Mouse (Mus musculus) hindbrain, embryonic 12.5 days (tissue): Measurements from ENCODE around the gene Tll2. TPM values are rescaled to one million over a fixed set of nuclear protein-coding genes. Genes with fewer than 3 reads are reported as not detected.

Experiments
- ATAC-seq: fragments of 200-750 bp; cut with Nextera tagmentation; 2 replicates; pipeline ENCODE4 v1.8.0; 2017; ENCODE audit warnings: moderate TSS enrichment; ENCODE audit not compliant: low FRiP score
- H3K27ac ChIP-seq: fragments of 300-500 bp; sonication (generic); 2 replicates; pipeline ENCODE4 v1.5.1; 2016; ENCODE audit warnings: mild to moderate bottlenecking
- H3K27me3 ChIP-seq: fragments of 300-500 bp; sonication (generic); 2 replicates; pipeline ENCODE4 v1.6.1; 2016; ENCODE audit warnings: mild to moderate bottlenecking
- H3K36me3 ChIP-seq: fragments of 300-500 bp; sonication (generic); 2 replicates; pipeline ENCODE4 v1.6.1; 2016; ENCODE audit warnings: mild to moderate bottlenecking
- H3K4me1 ChIP-seq: fragments of 300-500 bp; sonication (generic); 2 replicates; pipeline ENCODE4 v1.6.1; 2016
- H3K4me2 ChIP-seq: fragments of 300-500 bp; sonication (generic); replicated peaks from 2 replicates; pipeline ENCODE4 v1.6.1; 2016; ENCODE audit warnings: mild to moderate bottlenecking
- H3K4me3 ChIP-seq: fragments of 300-500 bp; sonication (generic); 2 replicates; pipeline ENCODE4 v1.5.1; 2016; ENCODE audit warnings: mild to moderate bottlenecking
- H3K9ac ChIP-seq: fragments of 300-500 bp; sonication (generic); 2 replicates; pipeline ENCODE4 v1.6.1; 2016; ENCODE audit warnings: mild to moderate bottlenecking, moderate library complexity
- H3K9me3 ChIP-seq: fragments of 300-500 bp; sonication (generic); replicated peaks from 2 replicates; pipeline ENCODE4 v1.6.1; 2016; ENCODE audit warnings: mild to moderate bottlenecking
- WGBS: fragments of 180-500 bp; shearing (Covaris S2); methylation state at CpG from one replicate; pipeline ENCODE4 v1.1.7; 2016; 5-methylcytosine and 5-hydroxymethylcytosine counted together
- polyA plus RNA-seq: library from polyadenylated mRNA; unstranded; fragments of >200 nt; fragmentation: Nextera tagmentation; extraction: Ambion mirVana; gene quantifications from 2 replicates; pipeline ENCODE4 v1.2.1, GENCODE M21; 2016

Tll2 gene
- polyA plus RNA-seq, 1 experiment from 2014 or later = 0.66 TPM

DNA sequence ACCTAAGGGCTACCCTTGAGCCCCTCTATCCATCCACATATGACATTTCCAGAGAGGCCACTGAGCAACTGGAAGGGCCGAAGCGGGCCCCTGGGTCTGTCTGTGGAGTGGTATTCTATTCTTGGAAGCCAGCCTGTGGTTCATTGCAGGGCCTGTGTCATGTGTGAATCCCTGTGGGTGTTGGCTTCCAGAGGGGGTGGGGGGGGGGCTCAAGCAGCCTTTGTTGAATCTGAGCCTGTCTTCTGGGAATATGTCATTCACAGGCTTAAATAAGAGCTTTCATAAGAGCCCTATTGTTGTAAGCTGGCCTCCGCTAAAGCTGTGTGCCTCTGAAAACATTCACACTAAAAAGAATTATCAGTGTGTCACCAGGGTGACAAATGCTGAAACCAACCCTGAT lies 125.0 kb downstream of the Tll2 start:
- ATAC-seq = peak; percentile 77
- H3K27me3 ChIP-seq = 0 out of 2 replicates have a peak, but pooled peaks cover 3% of the 10 kb centered on the region
- H3K27ac ChIP-seq = peak overlapping the region; percentile 52; the same call in 1 of the 2 replicates
- H3K4me1 ChIP-seq = peaks cover 13% of the 10 kb centered on the region
- H3K4me2 ChIP-seq = no peak overlapping the region
- no peaks in the 10 kb centered on the region for H3K9me3 ChIP-seq
- no peak overlapping the region for H3K4me3 ChIP-seq
- 0 out of 2 replicates have a peak overlapping the region, but pooled peaks have one; percentile 18 for H3K9ac ChIP-seq
- 35% methylated on average over 3 of the region's 3 CpGs for WGBS
- no peaks in the 10 kb centered on the region for H3K36me3 ChIP-seq

GRCm38 (mm10) chr19:41076906-41077305 lies 129.7 kb downstream of the Tll2 start, which contains the start of gene Opalin:
Gene Opalin (minus strand): TSS chr19:41077113.
- Histone ChIP-seq H3K27me3 (0 out of 2 replicates have a peak, but pooled peaks cover 3% of the 10 kb centered on the region), H3K4me2 (no peak within 1 kb of the TSS), H3K4me1 (peaks cover 10% of the 10 kb centered on the region), H3K4me3 (no peak within 1 kb of the TSS), H3K9me3 (no peaks in the 10 kb centered on the region), H3K27ac (no peak within 1 kb of the TSS), H3K36me3 (no peaks in the 10 kb centered on the region), H3K9ac (no peak within 1 kb of the TSS)
- WGBS = 86% methylated on average over 3 of the region's 3 CpGs
- no peak for ATAC-seq

DNA sequence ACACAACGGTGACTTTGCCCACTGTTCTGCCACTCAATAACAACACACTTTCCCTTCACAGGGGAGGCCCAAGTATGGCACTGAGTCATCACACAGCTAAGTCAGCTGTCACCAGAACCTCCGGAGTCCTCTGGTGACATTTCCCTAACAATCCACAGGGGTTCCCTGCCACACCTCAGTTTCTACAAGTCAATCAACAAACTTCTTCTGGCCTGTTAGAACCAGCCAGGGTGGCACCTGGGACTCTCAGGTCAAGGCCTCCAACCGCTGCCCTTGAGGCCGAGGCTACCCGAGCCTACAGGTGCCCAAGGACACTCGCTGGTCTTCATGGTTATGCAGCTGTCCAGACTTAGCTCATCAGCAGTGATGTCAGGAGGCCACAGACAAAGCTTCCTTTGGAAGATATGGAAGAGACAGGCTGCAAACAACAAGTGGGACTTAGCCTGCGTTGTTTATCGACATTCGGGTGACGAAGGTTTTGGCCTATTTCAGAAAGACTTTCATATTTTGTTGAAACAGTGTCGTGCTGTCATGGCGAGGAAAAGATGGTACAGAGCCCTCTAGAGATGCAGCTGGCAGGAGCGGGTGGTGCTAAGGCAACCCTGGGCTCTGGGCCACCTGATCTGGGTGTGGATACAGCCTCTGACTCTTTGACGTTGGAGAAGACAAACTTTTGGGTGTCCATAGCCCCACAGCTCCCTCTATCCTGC lies 132.7 kb downstream of the Tll2 start:
- WGBS = 91% methylated on average over 14 of the region's 14 CpGs
- Histone ChIP-seq H3K36me3 (no peaks in the 10 kb centered on the region), H3K27ac (no peak overlapping the region), H3K4me2 (no peak overlapping the region), H3K9me3 (no peaks in the 10 kb centered on the region), H3K4me1 (no peaks in the 10 kb centered on the region), H3K9ac (no peak overlapping the region), H3K27me3 (0 out of 2 replicates have a peak, but pooled peaks cover 3% of the 10 kb centered on the region), H3K4me3 (no peak overlapping the region)
- ATAC-seq = no peak

DNA sequence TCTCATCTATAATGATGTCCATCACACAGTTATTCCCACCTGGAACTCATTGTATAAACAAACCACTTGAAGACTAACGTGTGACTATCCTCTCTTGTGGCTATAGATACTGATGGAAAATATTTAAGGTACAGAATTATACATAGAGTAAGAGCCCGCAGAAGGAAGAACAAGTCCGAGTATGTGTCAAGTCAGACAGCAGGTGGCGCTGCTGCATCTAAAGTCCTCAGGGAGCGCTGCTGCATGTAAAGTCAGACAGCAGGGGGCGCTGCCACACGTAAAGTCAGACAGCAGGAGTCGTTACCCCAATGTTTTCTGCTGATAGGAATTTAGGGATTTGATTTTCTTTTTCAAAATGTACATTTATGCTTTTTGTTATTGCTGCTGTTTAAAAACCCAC lies 135.1 kb downstream of the Tll2 start:
- 10% methylated on average over 8 of the region's 8 CpGs for WGBS
- Histone ChIP-seq H3K27ac (no peak overlapping the region), H3K4me3 (no peak overlapping the region), H3K9me3 (no peaks in the 10 kb centered on the region), H3K9ac (no peak overlapping the region), H3K4me2 (no peak overlapping the region), H3K4me1 (no peaks in the 10 kb centered on the region), H3K27me3 (no peaks in the 10 kb centered on the region), H3K36me3 (no peaks in the 10 kb centered on the region)
- ATAC-seq = no peak

DNA sequence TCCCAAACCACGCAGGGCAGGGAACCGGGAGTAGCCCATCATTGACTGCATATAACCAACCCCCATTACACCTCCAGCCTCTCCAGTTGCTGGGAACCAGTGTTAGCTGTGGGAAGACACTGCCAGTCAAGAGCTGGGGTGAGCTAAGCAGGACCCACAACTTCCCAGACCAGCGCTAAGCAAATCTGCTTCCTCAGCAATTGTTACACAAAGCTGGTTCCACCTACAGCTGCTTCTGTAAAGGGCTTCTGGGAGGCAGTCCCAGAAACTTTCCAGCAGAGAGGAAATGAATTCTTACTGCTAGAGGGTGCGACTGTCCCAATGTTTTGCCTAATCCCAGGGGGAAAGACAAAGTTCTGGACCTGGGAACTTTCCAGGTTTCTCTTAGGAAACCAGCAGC lies 151.9 kb downstream of the Tll2 start:
- Histone ChIP-seq H3K27ac (no peak overlapping the region), H3K9ac (no peak overlapping the region), H3K9me3 (no peaks in the 10 kb centered on the region), H3K4me3 (no peak overlapping the region), H3K36me3 (no peaks in the 10 kb centered on the region), H3K4me1 (no peaks in the 10 kb centered on the region), H3K27me3 (no peaks in the 10 kb centered on the region), H3K4me2 (no peak overlapping the region)
- 70% methylated on average over 4 of the region's 4 CpGs for WGBS
- no peak for ATAC-seq

DNA sequence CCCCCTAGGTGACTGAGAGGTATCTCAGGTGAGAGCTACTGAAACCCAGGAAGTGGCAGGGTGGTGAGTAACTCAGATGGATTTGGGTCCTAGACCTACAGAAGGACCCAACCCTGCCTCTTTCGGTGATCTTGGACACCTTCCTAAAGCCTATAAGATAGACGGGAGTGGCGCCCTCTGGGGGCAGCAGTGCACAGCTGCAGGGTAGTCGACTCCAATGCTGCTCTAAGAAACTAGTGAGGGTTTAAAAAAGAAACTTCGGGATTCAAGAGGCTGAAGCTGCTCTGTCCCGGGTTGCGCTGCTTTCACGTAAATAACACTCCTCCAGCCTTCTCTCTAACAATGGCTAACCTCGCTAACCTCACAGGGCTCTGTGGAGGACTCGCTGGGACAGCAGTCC lies 153.1 kb downstream of the Tll2 start:
- Histone ChIP-seq H3K4me2 (no peak overlapping the region), H3K36me3 (no peaks in the 10 kb centered on the region), H3K27me3 (no peaks in the 10 kb centered on the region), H3K4me1 (no peaks in the 10 kb centered on the region), H3K9ac (no peak overlapping the region), H3K4me3 (no peak overlapping the region), H3K27ac (no peak overlapping the region), H3K9me3 (no peaks in the 10 kb centered on the region)
- no peak for ATAC-seq
- WGBS = 38% methylated on average over 10 of the region's 10 CpGs

GRCm38 (mm10) chr19:41052247-41052646 lies 154.4 kb downstream of the Tll2 start:
- Histone ChIP-seq H3K4me3 (no peak overlapping the region), H3K4me2 (no peak overlapping the region), H3K9ac (no peak overlapping the region), H3K36me3 (no peaks in the 10 kb centered on the region), H3K4me1 (no peaks in the 10 kb centered on the region), H3K27me3 (no peaks in the 10 kb centered on the region), H3K9me3 (no peaks in the 10 kb centered on the region), H3K27ac (no peak overlapping the region)
- ATAC-seq = no peak
- WGBS = 57% methylated on average over 5 of the region's 5 CpGs

DNA sequence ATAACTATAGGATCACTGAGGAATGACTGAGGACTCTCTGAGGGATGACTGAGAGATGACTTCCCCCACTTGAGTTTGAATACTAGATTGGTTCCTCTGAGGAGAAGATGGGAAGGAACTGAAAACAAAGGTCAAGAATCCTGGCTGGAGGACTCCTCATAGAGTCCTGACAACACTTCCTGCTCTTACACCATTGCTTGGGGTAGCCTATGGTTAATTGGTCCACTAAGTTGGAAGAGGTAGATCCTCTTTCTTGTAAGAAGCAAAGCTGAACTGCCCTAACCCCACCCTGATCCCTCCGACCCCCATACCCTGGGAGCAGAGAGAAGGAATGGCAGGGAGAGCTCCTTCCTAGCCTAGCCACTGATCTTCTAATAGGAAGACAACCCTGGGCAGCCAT lies 154.9 kb downstream of the Tll2 start:
- Histone ChIP-seq H3K4me3 (no peak overlapping the region), H3K4me1 (no peaks in the 10 kb centered on the region), H3K4me2 (no peak overlapping the region), H3K9me3 (no peaks in the 10 kb centered on the region), H3K9ac (no peak overlapping the region), H3K27ac (no peak overlapping the region), H3K36me3 (no peaks in the 10 kb centered on the region), H3K27me3 (no peaks in the 10 kb centered on the region)
- WGBS = 85% methylated on average over 1 of the region's 1 CpGs
- ATAC-seq = no peak

- H3K36me3 ChIP-seq = no peaks in the 10 kb centered on the region
Observed at GRCm38 (mm10) chr19:41048187-41048559, 158.5 kb downstream of the Tll2 start.

DNA sequence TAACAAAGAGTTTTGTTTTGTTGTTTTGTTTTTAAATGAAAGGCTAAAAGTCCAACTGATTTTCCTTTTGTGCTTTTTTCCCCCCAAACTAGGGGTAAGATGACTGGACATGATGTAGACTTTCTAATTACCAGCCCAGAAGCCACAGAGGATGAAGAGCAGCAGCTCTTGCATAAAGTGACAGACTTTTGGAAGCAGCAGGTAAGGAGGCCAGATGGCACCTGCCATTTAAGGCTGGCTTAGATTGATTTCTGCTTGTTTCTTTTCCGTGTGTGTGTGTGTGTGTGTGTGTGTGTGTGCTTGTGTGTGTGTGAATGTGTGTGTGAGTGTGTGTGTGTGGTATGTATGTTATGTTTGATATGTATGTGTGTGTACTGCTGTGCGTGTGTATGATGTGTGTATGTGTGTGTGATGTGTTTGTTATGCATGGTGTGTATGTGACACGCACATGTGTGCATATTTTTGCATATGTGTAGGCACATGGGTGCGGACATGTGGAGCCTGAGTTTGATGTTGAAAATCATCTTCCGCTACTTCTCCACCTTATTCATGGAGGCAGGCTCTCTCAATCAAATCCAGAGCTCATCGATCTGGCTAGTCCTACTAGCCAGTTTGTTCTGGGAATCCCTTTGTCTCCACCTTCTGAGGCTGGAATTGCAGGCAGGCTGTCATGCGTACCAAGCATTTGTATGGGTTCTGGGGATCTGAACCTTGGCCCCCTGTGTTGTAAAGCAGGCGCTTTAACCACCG lies 159.0 kb downstream of the Tll2 start:
- H3K4me3 ChIP-seq = no peak overlapping the region
- no peak for ATAC-seq

More at GRCm38 (mm10) chr19:41048187-41048559, 158.5 kb downstream of the Tll2 start:
- Histone ChIP-seq H3K27ac (no peak overlapping the region), H3K9ac (no peak overlapping the region), H3K4me3 (no peak overlapping the region), H3K27me3 (no peaks in the 10 kb centered on the region), H3K9me3 (no peaks in the 10 kb centered on the region), H3K4me1 (no peaks in the 10 kb centered on the region), H3K4me2 (no peak overlapping the region)
- ATAC-seq = no peak
- 90% methylated on average over 3 of the region's 3 CpGs for WGBS

GRCm38 (mm10) chr19:41045091-41045770 lies 161.4 kb downstream of the Tll2 start:
- Histone ChIP-seq H3K27me3 (no peaks in the 10 kb centered on the region), H3K36me3 (no peaks in the 10 kb centered on the region), H3K9me3 (no peaks in the 10 kb centered on the region), H3K27ac (no peak overlapping the region), H3K9ac (no peak overlapping the region), H3K4me2 (no peak overlapping the region), H3K4me3 (no peak overlapping the region), H3K4me1 (no peaks in the 10 kb centered on the region)
- ATAC-seq = no peak
- WGBS = 64% methylated on average over 10 of the region's 10 CpGs

More for the DNA sequence above, 159.0 kb downstream of the Tll2 start:
- no peak overlapping the region for H3K4me2 ChIP-seq
- no peaks in the 10 kb centered on the region for H3K36me3 ChIP-seq
- no peaks in the 10 kb centered on the region for H3K4me1 ChIP-seq
- no peaks in the 10 kb centered on the region for H3K27me3 ChIP-seq
- no peaks in the 10 kb centered on the region for H3K9me3 ChIP-seq
- no peak overlapping the region for H3K27ac ChIP-seq
- WGBS = 83% methylated on average over 9 of the region's 9 CpGs
- no peak overlapping the region for H3K9ac ChIP-seq

DNA sequence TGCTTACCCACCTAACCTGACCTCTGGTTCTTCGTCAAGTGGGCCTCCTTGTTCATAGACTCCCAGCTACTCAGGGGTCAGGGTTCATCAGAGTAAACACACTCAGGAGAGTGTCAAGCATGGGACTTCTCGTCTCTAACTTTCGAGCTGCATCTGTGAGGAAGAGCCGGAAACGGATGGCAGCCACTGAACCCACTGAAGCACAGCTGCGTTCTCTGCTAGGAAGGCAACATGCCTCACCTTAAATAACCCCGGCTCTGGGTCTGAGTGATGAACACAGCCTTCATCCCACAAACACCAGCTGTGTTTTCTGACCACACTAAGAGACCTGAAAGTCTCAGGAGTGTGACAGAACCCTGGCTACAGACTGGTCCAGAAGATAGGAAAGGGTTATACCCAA lies 167.5 kb downstream of the Tll2 start:
- ATAC-seq = no peak
- Histone ChIP-seq H3K9me3 (no peaks in the 10 kb centered on the region), H3K27ac (no peak overlapping the region), H3K4me1 (no peaks in the 10 kb centered on the region), H3K9ac (no peak overlapping the region), H3K4me3 (no peak overlapping the region), H3K36me3 (no peaks in the 10 kb centered on the region), H3K4me2 (no peak overlapping the region), H3K27me3 (no peaks in the 10 kb centered on the region)
- WGBS = 85% methylated on average over 7 of the region's 7 CpGs
